Mouse (Mus musculus): ENCODE measurements around the gene Usp7. TPM values are rescaled to one million over a fixed set of nuclear protein-coding genes. Genes with fewer than 3 reads are reported as not detected.
A peak's percentile ranks its signal among the peaks of the same experiment; 100 is the strongest.
"Not testable (repeated sequence)": the region's sequence is repeated elsewhere in the genome, so short reads cannot be mapped to it uniquely, and the experiment has no call there.

Usp7 gene
- polyA plus RNA-seq, 1 experiment, result 6.8 TPM

- H3K36me3 ChIP-seq (ENCODE audit: control insufficient read depth), result peaks cover 54% of the 10 kb centered on the region
- peaks cover 68% of the 10 kb centered on the region for H3K4me1 ChIP-seq (ENCODE audit: control insufficient read depth)
- TF ChIP-seq TAL1 (IDR thresholded peaks at IDR 0.05; ENCODE audit: low read length) (no peak), GATA1 (IDR thresholded peaks at IDR 0.05; ENCODE audit: low read length) (no peak)
- no peaks in the 10 kb centered on the region for H3K27me3 ChIP-seq (ENCODE audit: control insufficient read depth)
- H3K9me3 ChIP-seq (ENCODE audit: control insufficient read depth, low read length), result no peaks in the 10 kb centered on the region
- peak overlapping the region; percentile 90 for H3K4me3 ChIP-seq (replicated peaks)
Measured at GRCm38 (mm10) chr16:8737666-8738541, 54.2 kb downstream of the Usp7 start.

GRCm38 (mm10) chr16:8737341-8737665 lies 54.8 kb downstream of the Usp7 start:
- no peaks in the 10 kb centered on the region for H3K9me3 ChIP-seq (ENCODE audit: control insufficient read depth, low read length)
- H3K4me3 ChIP-seq (replicated peaks), result peak overlapping the region; percentile 90
- TF ChIP-seq TAL1 (IDR thresholded peaks at IDR 0.05; ENCODE audit: low read length) (no peak), GATA1 (IDR thresholded peaks at IDR 0.05; ENCODE audit: low read length) (no peak)
- no peaks in the 10 kb centered on the region for H3K27me3 ChIP-seq (ENCODE audit: control insufficient read depth)
- peaks cover 58% of the 10 kb centered on the region for H3K36me3 ChIP-seq (ENCODE audit: control insufficient read depth)
- peaks cover 69% of the 10 kb centered on the region for H3K4me1 ChIP-seq (ENCODE audit: control insufficient read depth)

GRCm38 (mm10) chr16:8736757-8737156 lies 55.4 kb downstream of the Usp7 start:
- no peak for TF ChIP-seq GATA1 (IDR thresholded peaks at IDR 0.05; ENCODE audit: low read length)
- TF ChIP-seq TAL1 (IDR thresholded peaks at IDR 0.05; ENCODE audit: low read length), result no peak; the same call in 2 of the 3 replicates
- peaks cover 62% of the 10 kb centered on the region for H3K36me3 ChIP-seq (ENCODE audit: control insufficient read depth)
- peaks cover 70% of the 10 kb centered on the region for H3K4me1 ChIP-seq (ENCODE audit: control insufficient read depth)
- H3K9me3 ChIP-seq (ENCODE audit: control insufficient read depth, low read length), result no peaks in the 10 kb centered on the region
- no peaks in the 10 kb centered on the region for H3K27me3 ChIP-seq (ENCODE audit: control insufficient read depth)
- H3K4me3 ChIP-seq (replicated peaks), result peak overlapping the region; percentile 90

GRCm38 (mm10) chr16:8736032-8736431 lies 56.1 kb downstream of the Usp7 start:
- H3K36me3 ChIP-seq (ENCODE audit: control insufficient read depth), result peaks cover 67% of the 10 kb centered on the region
- no peak for TF ChIP-seq GATA1 (IDR thresholded peaks at IDR 0.05; ENCODE audit: low read length)
- TF ChIP-seq TAL1 (IDR thresholded peaks at IDR 0.05; ENCODE audit: low read length), result no peak
- peak overlapping the region; percentile 90 for H3K4me3 ChIP-seq (replicated peaks)
- H3K4me1 ChIP-seq (ENCODE audit: control insufficient read depth), result peaks cover 70% of the 10 kb centered on the region
- H3K9me3 ChIP-seq (ENCODE audit: control insufficient read depth, low read length), result no peaks in the 10 kb centered on the region
- no peaks in the 10 kb centered on the region for H3K27me3 ChIP-seq (ENCODE audit: control insufficient read depth)

GRCm38 (mm10) chr16:8734693-8735092 lies 57.4 kb downstream of the Usp7 start:
- H3K36me3 ChIP-seq (ENCODE audit: control insufficient read depth), result peaks cover 81% of the 10 kb centered on the region
- TF ChIP-seq TAL1 (IDR thresholded peaks at IDR 0.05; ENCODE audit: low read length) (no peak), GATA1 (IDR thresholded peaks at IDR 0.05; ENCODE audit: low read length) (no peak)
- peak overlapping the region; percentile 90 for H3K4me3 ChIP-seq (replicated peaks)
- H3K9me3 ChIP-seq (ENCODE audit: control insufficient read depth, low read length), result no peaks in the 10 kb centered on the region
- H3K27me3 ChIP-seq (ENCODE audit: control insufficient read depth), result no peaks in the 10 kb centered on the region
- H3K4me1 ChIP-seq (ENCODE audit: control insufficient read depth), result peaks cover 70% of the 10 kb centered on the region

GRCm38 (mm10) chr16:8733624-8734023 lies 58.5 kb downstream of the Usp7 start:
- peak overlapping the region; percentile 90 for H3K4me3 ChIP-seq (replicated peaks)
- H3K4me1 ChIP-seq (ENCODE audit: control insufficient read depth), result peaks cover 73% of the 10 kb centered on the region
- H3K36me3 ChIP-seq (ENCODE audit: control insufficient read depth), result peaks cover 91% of the 10 kb centered on the region
- no peaks in the 10 kb centered on the region for H3K27me3 ChIP-seq (ENCODE audit: control insufficient read depth)
- H3K9me3 ChIP-seq (ENCODE audit: control insufficient read depth, low read length), result no peaks in the 10 kb centered on the region
- TF ChIP-seq TAL1 (IDR thresholded peaks at IDR 0.05; ENCODE audit: low read length) (no peak), GATA1 (IDR thresholded peaks at IDR 0.05; ENCODE audit: low read length) (no peak)

GRCm38 (mm10) chr16:8732450-8732849 lies 59.7 kb downstream of the Usp7 start:
- not testable (repeated sequence) for H3K27me3 ChIP-seq (ENCODE audit: control insufficient read depth); H3K9me3 ChIP-seq (ENCODE audit: control insufficient read depth, low read length); H3K4me3 ChIP-seq (replicated peaks)
- H3K36me3 ChIP-seq (ENCODE audit: control insufficient read depth), result peaks cover 98% of the 10 kb centered on the region
- peaks cover 81% of the 10 kb centered on the region for H3K4me1 ChIP-seq (ENCODE audit: control insufficient read depth)

- no peaks in the 10 kb centered on the region for H3K27me3 ChIP-seq (ENCODE audit: control insufficient read depth)
- TF ChIP-seq GATA1 (IDR thresholded peaks at IDR 0.05; ENCODE audit: low read length) (no peak), TAL1 (IDR thresholded peaks at IDR 0.05; ENCODE audit: low read length) (no peak)
- no peaks in the 10 kb centered on the region for H3K9me3 ChIP-seq (ENCODE audit: control insufficient read depth, low read length)
- H3K4me1 ChIP-seq (ENCODE audit: control insufficient read depth), result peaks cover 88% of the 10 kb centered on the region
- H3K4me3 ChIP-seq (replicated peaks), result peak overlapping the region; percentile 31
- peaks cover 98% of the 10 kb centered on the region for H3K36me3 ChIP-seq (ENCODE audit: control insufficient read depth)
Measured at GRCm38 (mm10) chr16:8731630-8732029, 60.5 kb downstream of the Usp7 start.

- peaks cover 98% of the 10 kb centered on the region for H3K36me3 ChIP-seq (ENCODE audit: control insufficient read depth)
- TF ChIP-seq GATA1 (IDR thresholded peaks at IDR 0.05; ENCODE audit: low read length) (no peak), TAL1 (IDR thresholded peaks at IDR 0.05; ENCODE audit: low read length) (no peak)
- H3K4me3 ChIP-seq (replicated peaks), result no peak overlapping the region
- peaks cover 89% of the 10 kb centered on the region for H3K4me1 ChIP-seq (ENCODE audit: control insufficient read depth)
- H3K9me3 ChIP-seq (ENCODE audit: control insufficient read depth, low read length), result no peaks in the 10 kb centered on the region
- H3K27me3 ChIP-seq (ENCODE audit: control insufficient read depth), result no peaks in the 10 kb centered on the region
Measured at GRCm38 (mm10) chr16:8728111-8728748, 63.9 kb downstream of the Usp7 start.
